Mouse (Mus musculus) thymus, adult 2 months (tissue): ENCODE measurements around the gene Gm20388.

Source experiments
- CTCF ChIP-seq: fragments of 200-500 bp; IDR thresholded peaks from 2 replicates; pipeline ENCODE4 v1.5.1; 2012; ENCODE audit warnings: mild to moderate bottlenecking, control low read depth, low read length, moderate library complexity, borderline replicate concordance; ENCODE audit not compliant: control insufficient read depth, poor library complexity, insufficient read depth; ENCODE audit errors: extremely low read depth
- POLR2A ChIP-seq: fragments of 200-500 bp; IDR thresholded peaks from 2 replicates; pipeline ENCODE4 v1.6.1; 2012; ENCODE audit warnings: mild to moderate bottlenecking, low read length, control low read depth, moderate library complexity; ENCODE audit not compliant: control insufficient read depth, poor library complexity, insufficient read depth; ENCODE audit errors: extremely low read depth

DNA sequence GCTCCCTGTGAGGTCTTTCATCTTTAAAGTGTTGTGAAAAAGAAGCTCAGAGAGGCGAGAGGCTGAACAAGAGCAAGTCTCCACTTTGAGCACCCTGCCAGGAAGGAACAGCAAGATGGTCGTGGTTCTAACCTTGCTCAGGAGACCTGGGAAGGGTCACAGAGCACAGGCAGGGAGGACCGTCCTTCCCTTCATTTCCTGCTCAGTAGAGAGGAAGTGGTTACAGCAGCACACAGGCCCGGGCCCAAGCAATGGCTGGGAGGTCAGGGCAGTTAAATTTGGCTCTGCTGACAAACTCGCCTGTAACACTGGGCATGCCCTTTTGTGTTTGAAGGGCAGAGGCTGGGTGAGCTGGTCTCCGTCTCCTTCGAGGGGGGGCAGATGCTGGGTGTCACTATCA, 914.0 kb downstream of the Gm20388 start:
- TF ChIP-seq CTCF (no peak), POLR2A (no peak)
